Mouse (Mus musculus): Measurements from ENCODE around the gene Hrh2. TPM values are rescaled to one million over a fixed set of nuclear protein-coding genes. Genes with fewer than 3 reads are reported as not detected.

The Hrh2 gene
- polyA plus RNA-seq, 1 experiment from 2014 or later = 0.28 TPM

GRCm38 (mm10) chr13:54159756-54160155, 32.2 kb upstream of the Hrh2 start:
- Histone ChIP-seq H3K9ac (ENCODE audit: low read length) (no peak overlapping the region), H3K27me3 (ENCODE audit: control insufficient read depth, insufficient read depth, low read length) (no peaks in the 10 kb centered on the region)
- WGBS = 72% methylated on average over 11 of the region's 11 CpGs

GRCm38 (mm10) chr13:54160546-54160945, 31.4 kb upstream of the Hrh2 start:
- WGBS = 32% methylated on average over 1 of the region's 1 CpGs
- no peaks in the 10 kb centered on the region for H3K27me3 ChIP-seq (ENCODE audit: control insufficient read depth, insufficient read depth, low read length)
- no peak overlapping the region for H3K4me3 ChIP-seq (replicated peaks; ENCODE audit: low read length)
- no peaks in the 10 kb centered on the region for H3K9me3 ChIP-seq (replicated peaks; ENCODE audit: control insufficient read depth, low read length)
- ATAC-seq (ENCODE audit: insufficient read depth, low FRiP score) = no peak
- no peaks in the 10 kb centered on the region for H3K36me3 ChIP-seq (ENCODE audit: control insufficient read depth, insufficient read depth, low read length)
- H3K27ac ChIP-seq (ENCODE audit: low read length) = no peak overlapping the region
- no peaks in the 10 kb centered on the region for H3K4me1 ChIP-seq (ENCODE audit: control insufficient read depth, insufficient read depth, low read length)
- no peak overlapping the region for H3K9ac ChIP-seq (ENCODE audit: low read length)
- H3K4me2 ChIP-seq (ENCODE audit: low read depth, low read length) = no peak overlapping the region

More at GRCm38 (mm10) chr13:54159756-54160155, 32.2 kb upstream of the Hrh2 start:
- no peak overlapping the region for H3K4me3 ChIP-seq (replicated peaks; ENCODE audit: low read length)
- no peak for ATAC-seq (ENCODE audit: insufficient read depth, low FRiP score)
- no peaks in the 10 kb centered on the region for H3K4me1 ChIP-seq (ENCODE audit: control insufficient read depth, insufficient read depth, low read length)
- no peaks in the 10 kb centered on the region for H3K36me3 ChIP-seq (ENCODE audit: control insufficient read depth, insufficient read depth, low read length)
- no peak overlapping the region for H3K4me2 ChIP-seq (ENCODE audit: low read depth, low read length)
- H3K27ac ChIP-seq (ENCODE audit: low read length) = no peak overlapping the region
- H3K9me3 ChIP-seq (replicated peaks; ENCODE audit: control insufficient read depth, low read length) = no peaks in the 10 kb centered on the region

GRCm38 (mm10) chr13:54161514-54161913, 30.4 kb upstream of the Hrh2 start:
- no peak overlapping the region for H3K4me3 ChIP-seq (replicated peaks; ENCODE audit: low read length)
- H3K4me2 ChIP-seq (ENCODE audit: low read depth, low read length) = no peak overlapping the region
- ATAC-seq (ENCODE audit: insufficient read depth, low FRiP score) = no peak
- no peaks in the 10 kb centered on the region for H3K27me3 ChIP-seq (ENCODE audit: control insufficient read depth, insufficient read depth, low read length)
- H3K27ac ChIP-seq (ENCODE audit: low read length) = no peak overlapping the region
- no peaks in the 10 kb centered on the region for H3K36me3 ChIP-seq (ENCODE audit: control insufficient read depth, insufficient read depth, low read length)
- no peaks in the 10 kb centered on the region for H3K9me3 ChIP-seq (replicated peaks; ENCODE audit: control insufficient read depth, low read length)
- no peak overlapping the region for H3K9ac ChIP-seq (ENCODE audit: low read length)
- no peaks in the 10 kb centered on the region for H3K4me1 ChIP-seq (ENCODE audit: control insufficient read depth, insufficient read depth, low read length)
- 61% methylated on average over 2 of the region's 2 CpGs for WGBS

- Histone ChIP-seq H3K27me3 (ENCODE audit: control insufficient read depth, insufficient read depth, low read length) (no peaks in the 10 kb centered on the region), H3K4me2 (ENCODE audit: low read depth, low read length) (no peak overlapping the region), H3K4me1 (ENCODE audit: control insufficient read depth, insufficient read depth, low read length) (no peaks in the 10 kb centered on the region), H3K27ac (ENCODE audit: low read length) (no peak overlapping the region), H3K4me3 (replicated peaks; ENCODE audit: low read length) (no peak overlapping the region), H3K9ac (ENCODE audit: low read length) (no peak overlapping the region), H3K9me3 (replicated peaks; ENCODE audit: control insufficient read depth, low read length) (no peaks in the 10 kb centered on the region), H3K36me3 (ENCODE audit: control insufficient read depth, insufficient read depth, low read length) (no peaks in the 10 kb centered on the region)
- WGBS = 73% methylated on average over 8 of the region's 8 CpGs
- ATAC-seq (ENCODE audit: insufficient read depth, low FRiP score) = no peak
Observed at GRCm38 (mm10) chr13:54163363-54163762, 28.6 kb upstream of the Hrh2 start.

GRCm38 (mm10) chr13:54164462-54164861, 27.5 kb upstream of the Hrh2 start:
- H3K9me3 ChIP-seq (replicated peaks; ENCODE audit: control insufficient read depth, low read length) = no peaks in the 10 kb centered on the region
- no peaks in the 10 kb centered on the region for H3K36me3 ChIP-seq (ENCODE audit: control insufficient read depth, insufficient read depth, low read length)
- no peak overlapping the region for H3K9ac ChIP-seq (ENCODE audit: low read length)
- no peaks in the 10 kb centered on the region for H3K4me1 ChIP-seq (ENCODE audit: control insufficient read depth, insufficient read depth, low read length)
- no peak overlapping the region for H3K27ac ChIP-seq (ENCODE audit: low read length)
- 77% methylated on average over 10 of the region's 10 CpGs for WGBS
- no peaks in the 10 kb centered on the region for H3K27me3 ChIP-seq (ENCODE audit: control insufficient read depth, insufficient read depth, low read length)
- H3K4me2 ChIP-seq (ENCODE audit: low read depth, low read length) = no peak overlapping the region
- H3K4me3 ChIP-seq (replicated peaks; ENCODE audit: low read length) = no peak overlapping the region
- ATAC-seq (ENCODE audit: insufficient read depth, low FRiP score) = no peak

GRCm38 (mm10) chr13:54165066-54165465, 26.9 kb upstream of the Hrh2 start:
- Histone ChIP-seq H3K36me3 (ENCODE audit: control insufficient read depth, insufficient read depth, low read length) (no peaks in the 10 kb centered on the region), H3K4me2 (ENCODE audit: low read depth, low read length) (no peak overlapping the region), H3K27ac (ENCODE audit: low read length) (no peak overlapping the region), H3K4me3 (replicated peaks; ENCODE audit: low read length) (no peak overlapping the region), H3K4me1 (ENCODE audit: control insufficient read depth, insufficient read depth, low read length) (no peaks in the 10 kb centered on the region), H3K27me3 (ENCODE audit: control insufficient read depth, insufficient read depth, low read length) (no peaks in the 10 kb centered on the region), H3K9me3 (replicated peaks; ENCODE audit: control insufficient read depth, low read length) (no peaks in the 10 kb centered on the region), H3K9ac (ENCODE audit: low read length) (no peak overlapping the region)
- 72% methylated on average over 6 of the region's 6 CpGs for WGBS
- no peak for ATAC-seq (ENCODE audit: insufficient read depth, low FRiP score)

GRCm38 (mm10) chr13:54165765-54166164, 26.2 kb upstream of the Hrh2 start:
- Histone ChIP-seq H3K4me1 (ENCODE audit: control insufficient read depth, insufficient read depth, low read length) (no peaks in the 10 kb centered on the region), H3K36me3 (ENCODE audit: control insufficient read depth, insufficient read depth, low read length) (no peaks in the 10 kb centered on the region), H3K27me3 (ENCODE audit: control insufficient read depth, insufficient read depth, low read length) (no peaks in the 10 kb centered on the region), H3K4me2 (ENCODE audit: low read depth, low read length) (no peak overlapping the region), H3K4me3 (replicated peaks; ENCODE audit: low read length) (no peak overlapping the region), H3K9ac (ENCODE audit: low read length) (no peak overlapping the region), H3K27ac (ENCODE audit: low read length) (no peak overlapping the region), H3K9me3 (replicated peaks; ENCODE audit: control insufficient read depth, low read length) (no peaks in the 10 kb centered on the region)
- ATAC-seq (ENCODE audit: insufficient read depth, low FRiP score) = no peak
- WGBS = 81% methylated on average over 6 of the region's 6 CpGs

GRCm38 (mm10) chr13:54167036-54167435, 24.9 kb upstream of the Hrh2 start:
- no peak overlapping the region for H3K4me3 ChIP-seq (replicated peaks; ENCODE audit: low read length)
- H3K4me1 ChIP-seq (ENCODE audit: control insufficient read depth, insufficient read depth, low read length) = no peaks in the 10 kb centered on the region
- WGBS = 85% methylated on average over 2 of the region's 2 CpGs
- H3K9me3 ChIP-seq (replicated peaks; ENCODE audit: control insufficient read depth, low read length) = no peaks in the 10 kb centered on the region
- H3K27me3 ChIP-seq (ENCODE audit: control insufficient read depth, insufficient read depth, low read length) = no peaks in the 10 kb centered on the region
- H3K27ac ChIP-seq (ENCODE audit: low read length) = no peak overlapping the region
- no peak for ATAC-seq (ENCODE audit: insufficient read depth, low FRiP score)
- H3K36me3 ChIP-seq (ENCODE audit: control insufficient read depth, insufficient read depth, low read length) = no peaks in the 10 kb centered on the region
- H3K4me2 ChIP-seq (ENCODE audit: low read depth, low read length) = no peak overlapping the region
- H3K9ac ChIP-seq (ENCODE audit: low read length) = no peak overlapping the region

- H3K4me2 ChIP-seq (ENCODE audit: low read depth, low read length) = no peak overlapping the region
- H3K9ac ChIP-seq (ENCODE audit: low read length) = no peak overlapping the region
- WGBS = 87% methylated on average over 8 of the region's 8 CpGs
- H3K4me3 ChIP-seq (replicated peaks; ENCODE audit: low read length) = no peak overlapping the region
- no peak overlapping the region for H3K27ac ChIP-seq (ENCODE audit: low read length)
- no peaks in the 10 kb centered on the region for H3K36me3 ChIP-seq (ENCODE audit: control insufficient read depth, insufficient read depth, low read length)
- no peaks in the 10 kb centered on the region for H3K4me1 ChIP-seq (ENCODE audit: control insufficient read depth, insufficient read depth, low read length)
- ATAC-seq (ENCODE audit: insufficient read depth, low FRiP score) = no peak
- no peaks in the 10 kb centered on the region for H3K27me3 ChIP-seq (ENCODE audit: control insufficient read depth, insufficient read depth, low read length)
- H3K9me3 ChIP-seq (replicated peaks; ENCODE audit: control insufficient read depth, low read length) = no peaks in the 10 kb centered on the region
Observed at GRCm38 (mm10) chr13:54168675-54169074, 23.3 kb upstream of the Hrh2 start.

- Histone ChIP-seq H3K9ac (ENCODE audit: low read length) (no peak overlapping the region), H3K4me2 (ENCODE audit: low read depth, low read length) (no peak overlapping the region), H3K4me1 (ENCODE audit: control insufficient read depth, insufficient read depth, low read length) (no peaks in the 10 kb centered on the region), H3K36me3 (ENCODE audit: control insufficient read depth, insufficient read depth, low read length) (no peaks in the 10 kb centered on the region), H3K27ac (ENCODE audit: low read length) (no peak overlapping the region), H3K4me3 (replicated peaks; ENCODE audit: low read length) (no peak overlapping the region), H3K27me3 (ENCODE audit: control insufficient read depth, insufficient read depth, low read length) (no peaks in the 10 kb centered on the region), H3K9me3 (replicated peaks; ENCODE audit: control insufficient read depth, low read length) (no peaks in the 10 kb centered on the region)
- no peak for ATAC-seq (ENCODE audit: insufficient read depth, low FRiP score)
- WGBS = 83% methylated on average over 6 of the region's 6 CpGs
Observed at GRCm38 (mm10) chr13:54170288-54170687, 21.6 kb upstream of the Hrh2 start.

Measured in stomach, embryonic 16.5 days (tissue).